Mouse (Mus musculus) G1E (cell line): ENCODE measurements around the gene Ubash3b.

Experiments used
- CTCF ChIP-seq: IDR thresholded peaks from 2 replicates; pipeline ENCODE4 v1.5.1; 2012; ENCODE audit warnings: low read depth, low read length, inconsistent platforms, mixed read lengths
- GATA1 ChIP-seq: IDR thresholded peaks from 2 replicates; pipeline ENCODE4 v1.6.1; 2012; ENCODE audit warnings: borderline replicate concordance, low read length, inconsistent platforms, mixed read lengths
- GATA2 ChIP-seq: IDR thresholded peaks from 2 replicates; pipeline ENCODE4 v1.6.1; 2012; ENCODE audit warnings: low read depth, low read length, inconsistent platforms, borderline replicate concordance
- TAL1 ChIP-seq: conservative IDR thresholded peaks from 2 replicates; pipeline ENCODE4 v1.6.1; 2012; ENCODE audit warnings: low read depth, low read length, inconsistent platforms, mixed read lengths

- TF ChIP-seq CTCF (no peak), GATA2 (no peak), GATA1 (no peak), TAL1 (no peak)
These were observed 111.0 kb downstream of the Ubash3b start for GRCm38 (mm10) chr9:41050331-41051079.
